Mouse (Mus musculus) lung, postnatal 0 days (tissue): Measurements from ENCODE around the gene Trappc6b. TPM values are rescaled to one million over a fixed set of nuclear protein-coding genes. Genes with fewer than 3 reads are reported as not detected.
A peak's percentile ranks its signal among the peaks of the same experiment; 100 is the strongest.

Experiments
- ATAC-seq: fragments of 200-750 bp; cut with Nextera tagmentation; 2 replicates; pipeline ENCODE4 v1.8.0; 2017; ENCODE audit warnings: moderate library complexity
- DNase-seq: peaks from one replicate; pipeline ENCODE4 v3.0.0-alpha.2; 2016; ENCODE audit warnings: low spot score
- H3K27ac ChIP-seq: fragments of 300-500 bp; sonication (generic); 2 replicates; pipeline ENCODE4 v1.5.1; 2014; ENCODE audit warnings: antibody characterized with exemption, mild to moderate bottlenecking, low read length, mixed read lengths
- H3K27me3 ChIP-seq: fragments of 300-500 bp; sonication (generic); replicated peaks from 2 replicates; pipeline ENCODE4 v1.6.1; 2014; ENCODE audit warnings: low read length, mixed read lengths; ENCODE audit not compliant: insufficient read depth
- H3K36me3 ChIP-seq: fragments of 300-500 bp; sonication (generic); 2 replicates; pipeline ENCODE4 v1.6.1; 2014; ENCODE audit warnings: low read length, mixed read lengths; ENCODE audit not compliant: insufficient read depth
- H3K4me1 ChIP-seq: fragments of 300-500 bp; sonication (generic); 2 replicates; pipeline ENCODE4 v1.6.1; 2014; ENCODE audit warnings: antibody characterized with exemption, low read depth, low read length, mixed read lengths; ENCODE audit not compliant: insufficient read depth
- H3K4me2 ChIP-seq: fragments of 300-500 bp; sonication (generic); replicated peaks from 2 replicates; pipeline ENCODE4 v1.6.1; 2014; ENCODE audit warnings: low read depth, mild to moderate bottlenecking, low read length, moderate library complexity, mixed read lengths
- H3K4me3 ChIP-seq: fragments of 300-500 bp; sonication (generic); 2 replicates; pipeline ENCODE4 v1.5.1; 2014; ENCODE audit warnings: low read depth, low read length
- H3K9ac ChIP-seq: fragments of 300-500 bp; sonication (generic); replicated peaks from 2 replicates; pipeline ENCODE4 v1.6.1; 2014; ENCODE audit warnings: low read depth, mild to moderate bottlenecking
- H3K9me3 ChIP-seq: fragments of 300-500 bp; sonication (generic); 2 replicates; pipeline ENCODE4 v1.6.1; 2016; ENCODE audit warnings: low read length, mixed read lengths
- CTCF ChIP-seq: IDR thresholded peaks from 2 replicates; pipeline ENCODE4 v1.5.1; 2016; ENCODE audit warnings: antibody characterized with exemption, mild to moderate bottlenecking
- EP300 ChIP-seq: IDR thresholded peaks from 2 replicates; pipeline ENCODE4 v1.6.1; 2016; ENCODE audit warnings: antibody characterized with exemption, mild to moderate bottlenecking, control low read depth
- WGBS: fragments of 180-500 bp; shearing (Covaris S2); extraction: QIAGEN DNeasy Blood & Tissue Kit; methylation state at CpG from one replicate; pipeline ENCODE4 v1.1.7; 2014; 5-methylcytosine and 5-hydroxymethylcytosine counted together
- polyA plus RNA-seq: library from polyadenylated mRNA; unstranded; fragments of >200 nt; fragmentation: Nextera tagmentation; extraction: Ambion mirVana; gene quantifications from 2 replicates; pipeline ENCODE4 v1.2.1, GENCODE M21; 2015

Trappc6b gene
- polyA plus RNA-seq, 1 experiment from 2014 or later: 139 TPM

DNA sequence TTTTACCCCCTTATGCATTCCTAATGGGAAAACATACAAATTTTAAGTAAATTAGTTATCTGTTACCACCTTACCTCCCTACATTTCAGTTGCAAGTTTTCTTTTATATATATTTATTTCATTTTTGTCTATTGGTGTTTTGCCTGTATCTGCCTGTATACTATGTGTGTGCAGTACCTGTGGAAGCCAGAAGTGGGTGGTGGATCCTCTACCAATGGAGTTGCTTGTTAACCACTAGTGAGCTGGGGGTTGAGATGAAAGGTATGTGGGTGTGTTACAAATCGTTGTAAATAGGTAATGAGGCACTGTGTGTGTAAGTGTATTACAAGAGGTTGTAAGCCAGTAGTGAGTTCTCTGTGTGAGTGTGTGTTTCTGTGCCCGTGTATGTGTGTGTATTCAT, 50.8 kb downstream of the Trappc6b start:
- ATAC-seq: no peak
- WGBS: 47% methylated on average over 2 of the region's 2 CpGs
- H3K4me1 ChIP-seq: peaks cover 4% of the 10 kb centered on the region; the same call in 1 of the 2 replicates
- H3K36me3 ChIP-seq: peaks cover 11% of the 10 kb centered on the region; the same call in 1 of the 2 replicates
- H3K27ac ChIP-seq: no peak overlapping the region
- H3K4me2 ChIP-seq: peak overlapping the region; percentile 83
- no peaks in the 10 kb centered on the region for H3K9me3 ChIP-seq
- DNase-seq: peak; percentile 56
- peak overlapping the region; percentile 79; the same call in 1 of the 2 replicates for H3K4me3 ChIP-seq
- peak; percentile 49 for TF ChIP-seq CTCF
- TF ChIP-seq EP300: no peak
- H3K9ac ChIP-seq: no peak overlapping the region
- H3K27me3 ChIP-seq: no peaks in the 10 kb centered on the region

Other genes starting within 250 kb of the Trappc6b start
- gene Sec23a, start 49.5 kb downstream of the Trappc6b start, polyA plus RNA-seq: 29.0 and 33.7 TPM in 2 replicates
- gene Gemin2, start 48.1 kb downstream of the Trappc6b start, polyA plus RNA-seq: 11.0 and 13.3 TPM in 2 replicates
- 40.5 and 47.3 TPM in 2 replicates for gene Pnn, start 5.4 kb upstream of the Trappc6b start, polyA plus RNA-seq
- gene Mia2, start 34.3 kb upstream of the Trappc6b start, polyA plus RNA-seq: 78.9 and 79.3 TPM in 2 replicates
- gene Fbxo33, start 158.3 kb upstream of the Trappc6b start, polyA plus RNA-seq: 10.3 and 11.7 TPM in 2 replicates